Mouse (Mus musculus) ES-Bruce4 (cell line): ENCODE measurements around the gene Nck2.

Experiments
- EP300 ChIP-seq: IDR thresholded peaks from 2 replicates; pipeline ENCODE4 v1.6.1; 2011; ENCODE audit warnings: low read depth, low read length; ENCODE audit not compliant: insufficient read depth
- POLR2A ChIP-seq: IDR thresholded peaks from one replicate; pipeline ENCODE4 v1.8.1; 2011; ENCODE audit warnings: low read length; ENCODE audit not compliant: insufficient read depth

- TF ChIP-seq EP300: no peak
- no peak for TF ChIP-seq POLR2A
Measured at GRCm38 (mm10) chr1:43528275-43528674, 83.9 kb downstream of the Nck2 start.
